Mouse (Mus musculus) small intestine, adult 2 months (tissue): Measurements from ENCODE around the gene Dnase2a. TPM values are rescaled to one million over a fixed set of nuclear protein-coding genes. Genes with fewer than 3 reads are reported as not detected.

Source experiments
- H3K27ac ChIP-seq: fragments of 200-500 bp; 2 replicates; pipeline ENCODE4 v1.5.1; 2012; ENCODE audit warnings: low read depth, low read length, control low read depth, inconsistent platforms; ENCODE audit not compliant: insufficient read depth
- H3K27me3 ChIP-seq: fragments of 200-500 bp; 2 replicates; pipeline ENCODE4 v1.6.1; 2012; ENCODE audit warnings: mild to moderate bottlenecking, moderate library complexity, low read length, inconsistent platforms; ENCODE audit not compliant: control insufficient read depth, insufficient read depth
- H3K36me3 ChIP-seq: fragments of 200-500 bp; 2 replicates; pipeline ENCODE4 v1.6.1; 2012; ENCODE audit warnings: mild to moderate bottlenecking, low read length, control low read depth, inconsistent platforms; ENCODE audit not compliant: control insufficient read depth, insufficient read depth
- H3K4me1 ChIP-seq: fragments of 200-500 bp; 2 replicates; pipeline ENCODE4 v1.6.1; 2012; ENCODE audit warnings: low read length, inconsistent platforms, mixed read lengths; ENCODE audit not compliant: control insufficient read depth, insufficient read depth, insufficient read length
- H3K4me3 ChIP-seq: fragments of 200-500 bp; 2 replicates; pipeline ENCODE4 v1.5.1; 2012; ENCODE audit warnings: low read depth, mild to moderate bottlenecking, control low read depth, inconsistent platforms, low read length, moderate library complexity
- CTCF ChIP-seq: fragments of 200-500 bp; IDR thresholded peaks from 2 replicates; pipeline ENCODE4 v1.5.1; 2012; ENCODE audit warnings: low read depth, mild to moderate bottlenecking, control low read depth, inconsistent platforms, low read length, moderate library complexity, mixed read lengths; ENCODE audit not compliant: insufficient replicate concordance, insufficient read length; ENCODE audit errors: extremely low read depth
- POLR2A ChIP-seq: fragments of 200-500 bp; IDR thresholded peaks from 2 replicates; pipeline ENCODE4 v1.6.1; 2012; ENCODE audit warnings: low read depth, mild to moderate bottlenecking, control low read depth, inconsistent platforms, low read length, moderate library complexity
- WGBS: fragments of 180-500 bp; shearing (Covaris S2); methylation state at CpG from one replicate; pipeline ENCODE4 v1.1.7; 2018; 5-methylcytosine and 5-hydroxymethylcytosine counted together
- polyA plus RNA-seq: library from polyadenylated mRNA; depleted of rRNA; stranded (reverse); fragments of >200 nt; gene quantifications from 2 replicates; pipeline ENCODE4 v1.2.3, GENCODE M21; 2012

Gene Dnase2a
- polyA plus RNA-seq, 1 experiment, result 5.9 TPM

GRCm38 (mm10) chr8:84945633-84946527 is 37.5 kb downstream of the Dnase2a start:
- no peak for TF ChIP-seq CTCF
- no peak for TF ChIP-seq POLR2A
- Histone ChIP-seq H3K27ac (no peak overlapping the region), H3K27me3 (peaks cover 44% of the 10 kb centered on the region), H3K36me3 (no peaks in the 10 kb centered on the region), H3K4me3 (peak overlapping the region; percentile 26), H3K4me1 (peaks cover 3% of the 10 kb centered on the region; the same call in 1 of the 2 replicates)
- WGBS, result 2% methylated on average over 60 of the region's 67 CpGs

GRCm38 (mm10) chr8:84946528-84947240 is 38.3 kb downstream of the Dnase2a start, which contains the start of gene Rtbdn:
TSS of gene Rtbdn (plus strand) at chr8:84946991.
- WGBS, result 12% methylated on average over 17 of the region's 17 CpGs
- Histone ChIP-seq H3K27ac (no peak within 1 kb of the TSS), H3K27me3 (peaks cover 46% of the 10 kb centered on the region), H3K4me1 (peaks cover 3% of the 10 kb centered on the region; the same call in 1 of the 2 replicates), H3K36me3 (no peaks in the 10 kb centered on the region), H3K4me3 (peak within 1 kb of the TSS; percentile 26)
- TF ChIP-seq POLR2A (no peak), CTCF (peak; percentile 34; the same call in 1 of the 2 replicates)

GRCm38 (mm10) chr8:84947241-84947545 is 38.8 kb downstream of the Dnase2a start:
- WGBS, result 10% methylated on average over 9 of the region's 9 CpGs
- Histone ChIP-seq H3K36me3 (no peaks in the 10 kb centered on the region), H3K4me1 (peaks cover 3% of the 10 kb centered on the region; the same call in 1 of the 2 replicates), H3K27me3 (peaks cover 46% of the 10 kb centered on the region), H3K4me3 (no peak overlapping the region), H3K27ac (no peak overlapping the region)
- TF ChIP-seq POLR2A (no peak), CTCF (no peak)

- no peak overlapping the region for H3K4me3 ChIP-seq
- peaks cover 39% of the 10 kb centered on the region for H3K27me3 ChIP-seq
- no peak overlapping the region for H3K27ac ChIP-seq
- no peaks in the 10 kb centered on the region for H3K36me3 ChIP-seq
- TF ChIP-seq POLR2A, result no peak
- no peak for TF ChIP-seq CTCF
- peaks cover 6% of the 10 kb centered on the region for H3K4me1 ChIP-seq
- 25% methylated on average over 12 of the region's 12 CpGs for WGBS
These were observed 41.4 kb downstream of the Dnase2a start for GRCm38 (mm10) chr8:84949753-84950152.

- peaks cover under 1% of the 10 kb centered on the region; the same call in 1 of the 2 replicates for H3K36me3 ChIP-seq
- H3K4me3 ChIP-seq, result peak overlapping the region; percentile 26; the same call in 1 of the 2 replicates
- peaks cover 12% of the 10 kb centered on the region for H3K27me3 ChIP-seq
- no peak for TF ChIP-seq CTCF
- TF ChIP-seq POLR2A, result no peak
- H3K4me1 ChIP-seq, result peaks cover 3% of the 10 kb centered on the region; the same call in 1 of the 2 replicates
- no peak overlapping the region for H3K27ac ChIP-seq
- WGBS, result 6% methylated on average over 18 of the region's 18 CpGs
These were observed 44.4 kb downstream of the Dnase2a start for GRCm38 (mm10) chr8:84952612-84953255.

- TF ChIP-seq POLR2A (no peak), CTCF (peak; percentile 55; the same call in 1 of the 2 replicates)
- H3K36me3 ChIP-seq, result peaks cover 2% of the 10 kb centered on the region; the same call in 1 of the 2 replicates
- WGBS, result 58% methylated on average over 2 of the region's 2 CpGs
- peaks cover 3% of the 10 kb centered on the region; the same call in 1 of the 2 replicates for H3K4me1 ChIP-seq
- no peak overlapping the region for H3K4me3 ChIP-seq
- H3K27me3 ChIP-seq, result no peaks in the 10 kb centered on the region
- no peak overlapping the region for H3K27ac ChIP-seq
These were observed 48.4 kb downstream of the Dnase2a start for GRCm38 (mm10) chr8:84956768-84957167.
